Mouse (Mus musculus) kidney, embryonic 14.5 days (tissue): ENCODE measurements at regions not wholly inside any gene's neighbourhood (a gene's known extent, or its start where the extent isn't known, plus 50 kb on each side); places are given as distances from the start of the nearest gene placed in this dataset.
A peak's percentile ranks its signal among the peaks of the same experiment; 100 is the strongest.

Experiments used
- ATAC-seq: fragments of 200-750 bp; cut with Nextera tagmentation; 2 replicates; pipeline ENCODE4 v1.8.0; 2017; ENCODE audit warnings: moderate number of reproducible peaks, mild to moderate bottlenecking, moderate TSS enrichment, moderate library complexity; ENCODE audit not compliant: low FRiP score, low TSS enrichment
- H3K27ac ChIP-seq: fragments of 300-500 bp; sonication (generic); 2 replicates; pipeline ENCODE4 v1.5.1; 2014; ENCODE audit warnings: low read depth, mild to moderate bottlenecking, low read length, moderate library complexity, mixed read lengths
- H3K27me3 ChIP-seq: fragments of 300-500 bp; sonication (generic); 2 replicates; pipeline ENCODE4 v1.6.1; 2014; ENCODE audit warnings: mild to moderate bottlenecking, low read length; ENCODE audit not compliant: control insufficient read depth, insufficient read depth
- H3K36me3 ChIP-seq: fragments of 300-500 bp; sonication (generic); 2 replicates; pipeline ENCODE4 v1.6.1; 2014; ENCODE audit warnings: low read length, mixed read lengths; ENCODE audit not compliant: control insufficient read depth, insufficient read depth
- H3K4me1 ChIP-seq: fragments of 300-500 bp; sonication (generic); 2 replicates; pipeline ENCODE4 v1.6.1; 2014; ENCODE audit warnings: low read length, mixed read lengths; ENCODE audit not compliant: control insufficient read depth, insufficient read depth
- H3K4me2 ChIP-seq: fragments of 300-500 bp; sonication (generic); replicated peaks from 2 replicates; pipeline ENCODE4 v1.6.1; 2014; ENCODE audit warnings: low read depth, mild to moderate bottlenecking, low read length
- H3K4me3 ChIP-seq: fragments of 300-500 bp; sonication (generic); 2 replicates; pipeline ENCODE4 v1.5.1; 2014; ENCODE audit warnings: mild to moderate bottlenecking, low read length
- H3K9ac ChIP-seq: fragments of 300-500 bp; sonication (generic); 2 replicates; pipeline ENCODE4 v1.6.1; 2014; ENCODE audit warnings: low read depth, mild to moderate bottlenecking, low read length, moderate library complexity
- H3K9me3 ChIP-seq: fragments of 300-500 bp; sonication (generic); 2 replicates; pipeline ENCODE4 v1.6.1; 2016; ENCODE audit warnings: low read length; ENCODE audit not compliant: control insufficient read depth
- WGBS: fragments of 180-500 bp; shearing (Covaris S2); extraction: QIAGEN DNeasy Blood & Tissue Kit; methylation state at CpG from one replicate; pipeline ENCODE4 v1.1.7; 2014; 5-methylcytosine and 5-hydroxymethylcytosine counted together

- no peak overlapping the region for H3K27ac ChIP-seq
- H3K9ac ChIP-seq = no peak overlapping the region
- no peak for ATAC-seq
- no peak overlapping the region for H3K4me2 ChIP-seq
- 94% methylated on average over 2 of the region's 2 CpGs for WGBS
- H3K4me1 ChIP-seq = no peaks in the 10 kb centered on the region
- H3K9me3 ChIP-seq = no peaks in the 10 kb centered on the region
- no peak overlapping the region for H3K4me3 ChIP-seq
- no peaks in the 10 kb centered on the region for H3K36me3 ChIP-seq
- H3K27me3 ChIP-seq = no peaks in the 10 kb centered on the region
These were observed 78.2 kb upstream of the Tmtc2 start for GRCm38 (mm10) chr10:105652475-105652874.

- ATAC-seq = peak; percentile 20; the same call in 1 of the 2 replicates
- H3K9ac ChIP-seq = no peak overlapping the region
These were observed 64.8 kb upstream of the Tmtc2 start for GRCm38 (mm10) chr10:105639011-105639451.

GRCm38 (mm10) chr10:105638500-105638899, 64.2 kb upstream of the Tmtc2 start:
- no peak overlapping the region for H3K4me2 ChIP-seq
- H3K9ac ChIP-seq = no peak overlapping the region
- 67% methylated on average over 10 of the region's 10 CpGs for WGBS
- no peaks in the 10 kb centered on the region for H3K9me3 ChIP-seq
- no peaks in the 10 kb centered on the region for H3K36me3 ChIP-seq
- no peaks in the 10 kb centered on the region for H3K4me1 ChIP-seq
- H3K27me3 ChIP-seq = no peaks in the 10 kb centered on the region
- H3K27ac ChIP-seq = no peak overlapping the region
- 0 out of 2 replicates have a peak, but pooled peaks have one; percentile 9 for ATAC-seq
- no peak overlapping the region for H3K4me3 ChIP-seq

More at GRCm38 (mm10) chr10:105639011-105639451, 64.8 kb upstream of the Tmtc2 start:
- Histone ChIP-seq H3K4me1 (no peaks in the 10 kb centered on the region), H3K36me3 (no peaks in the 10 kb centered on the region), H3K9me3 (no peaks in the 10 kb centered on the region), H3K4me2 (no peak overlapping the region), H3K27me3 (no peaks in the 10 kb centered on the region), H3K27ac (no peak overlapping the region), H3K4me3 (no peak overlapping the region)
- 88% methylated on average over 9 of the region's 9 CpGs for WGBS

GRCm38 (mm10) chr10:105626842-105627241, 52.6 kb upstream of the Tmtc2 start:
- Histone ChIP-seq H3K27me3 (no peaks in the 10 kb centered on the region), H3K4me1 (no peaks in the 10 kb centered on the region), H3K27ac (no peak overlapping the region), H3K9ac (no peak overlapping the region), H3K36me3 (no peaks in the 10 kb centered on the region), H3K4me3 (no peak overlapping the region), H3K9me3 (no peaks in the 10 kb centered on the region), H3K4me2 (no peak overlapping the region)
- no peak for ATAC-seq
- WGBS = 71% methylated on average over 3 of the region's 3 CpGs

- no peak overlapping the region for H3K4me3 ChIP-seq
- no peaks in the 10 kb centered on the region for H3K9me3 ChIP-seq
- no peak overlapping the region for H3K4me2 ChIP-seq
- H3K9ac ChIP-seq = no peak overlapping the region
- ATAC-seq = no peak
- no peak overlapping the region for H3K27ac ChIP-seq
- H3K27me3 ChIP-seq = no peaks in the 10 kb centered on the region
- no peaks in the 10 kb centered on the region for H3K36me3 ChIP-seq
- H3K4me1 ChIP-seq = no peaks in the 10 kb centered on the region
- 94% methylated on average over 8 of the region's 8 CpGs for WGBS
These were observed 51.2 kb upstream of the Tmtc2 start for GRCm38 (mm10) chr10:105625324-105625950.
